Mouse (Mus musculus) MEL (cell line): Measurements from ENCODE around the gene Hist1h2aa. TPM values are rescaled to one million over a fixed set of nuclear protein-coding genes. Genes with fewer than 3 reads are reported as not detected.
A peak's percentile ranks its signal among the peaks of the same experiment; 100 is the strongest.

ENCODE experiments used
- DNase-seq: peaks from one replicate; pipeline ENCODE4 v3.0.0; 2011; ENCODE audit warnings: low read depth, low spot score
- H3K27ac ChIP-seq: 2 replicates; pipeline ENCODE4 v1.5.1; 2012; ENCODE audit warnings: low read depth, mild to moderate bottlenecking, control low read depth, low read length, moderate library complexity; ENCODE audit not compliant: control insufficient read depth
- H3K27me3 ChIP-seq, 2 experiments: fragments of 150-350 bp in 1 of 2; sonication (generic) in 1 of 2; 2 replicates each; pipeline ENCODE4 v1.6.1; 2012; ENCODE audit warnings: low read length in 2 of 2, mild to moderate bottlenecking in 2 of 2, improper control_type of control experiment in 1 of 2, moderate library complexity in 1 of 2; ENCODE audit not compliant: insufficient read depth in 2 of 2, control insufficient read depth in 1 of 2
- H3K36me3 ChIP-seq, 2 experiments: 2 replicates each; pipeline ENCODE4 v1.6.1; 2012 to 2014; ENCODE audit warnings: low read length in 2 of 2, improper control_type of control experiment in 1 of 2, inconsistent platforms in 1 of 2, mild to moderate bottlenecking in 1 of 2; ENCODE audit not compliant: insufficient read depth in 2 of 2, control insufficient read depth in 1 of 2
- H3K4me1 ChIP-seq, 2 experiments: fragments of 150-350 bp in 1 of 2; sonication (generic) in 1 of 2; 2 replicates each; pipeline ENCODE4 v1.6.1; 2012; ENCODE audit warnings: low read length in 2 of 2, improper control_type of control experiment in 1 of 2, mild to moderate bottlenecking in 1 of 2; ENCODE audit not compliant: insufficient read depth in 2 of 2, control insufficient read depth in 1 of 2
- H3K4me3 ChIP-seq, 2 experiments: fragments of 150-350 bp in 1 of 2; sonication (generic) in 1 of 2; 2 replicates each; pipeline ENCODE4 v1.5.1; 2012; ENCODE audit warnings: low read depth in 2 of 2, low read length in 2 of 2, mild to moderate bottlenecking in 2 of 2, moderate library complexity in 2 of 2, control low read depth in 1 of 2, improper control_type of control experiment in 1 of 2; ENCODE audit not compliant: control insufficient read depth in 1 of 2, insufficient read depth in 1 of 2
- H3K79me2 ChIP-seq: 2 replicates; pipeline ENCODE4 v1.6.1; 2012; ENCODE audit warnings: mild to moderate bottlenecking, low read length, moderate library complexity; ENCODE audit not compliant: control insufficient read depth, poor library complexity, insufficient read depth
- H3K9ac ChIP-seq: 2 replicates; pipeline ENCODE4 v1.6.1; 2012; ENCODE audit warnings: low read depth, mild to moderate bottlenecking, control low read depth, low read length, moderate library complexity; ENCODE audit not compliant: control insufficient read depth, poor library complexity, severe bottlenecking
- H3K9me3 ChIP-seq: fragments of 150-350 bp; sonication (generic); replicated peaks from 2 replicates; pipeline ENCODE4 v1.6.1; 2012; ENCODE audit warnings: mild to moderate bottlenecking, low read length, improper control_type of control experiment, moderate library complexity; ENCODE audit not compliant: insufficient read depth
- CHD2 ChIP-seq: IDR thresholded peaks from 2 replicates; pipeline ENCODE4 v1.6.1; 2011; ENCODE audit warnings: low read length, improper control_type of control experiment
- CTCF ChIP-seq, 3 experiments: IDR thresholded peaks in 2 of 3; conservative IDR thresholded peaks in 1 of 3; 2 replicates each; pipeline ENCODE4 v1.5.1; 2011 to 2012; ENCODE audit warnings: low read length in 3 of 3, low read depth in 2 of 3, mild to moderate bottlenecking in 2 of 3, improper control_type of control experiment in 1 of 3, inconsistent platforms in 1 of 3, mixed read lengths in 1 of 3, moderate library complexity in 1 of 3; ENCODE audit not compliant: control insufficient read depth in 1 of 3, insufficient read depth in 1 of 3, poor library complexity in 1 of 3, severe bottlenecking in 1 of 3
- ETS1 ChIP-seq: IDR thresholded peaks from 2 replicates; pipeline ENCODE4 v1.6.1; 2012; ENCODE audit warnings: low read depth, mild to moderate bottlenecking, inconsistent platforms, low read length, improper control_type of control experiment, moderate library complexity
- GABPA ChIP-seq: IDR thresholded peaks from 2 replicates; pipeline ENCODE4 v1.6.1; 2012; ENCODE audit warnings: low read depth, mild to moderate bottlenecking, inconsistent platforms, low read length, improper control_type of control experiment, moderate library complexity
- GATA1 ChIP-seq: IDR thresholded peaks from 2 replicates; pipeline ENCODE4 v1.6.1; 2011; ENCODE audit warnings: low read depth, low read length, improper control_type of control experiment
- HCFC1 ChIP-seq: IDR thresholded peaks from 2 replicates; pipeline ENCODE4 v1.6.1; 2012; ENCODE audit warnings: low read depth, mild to moderate bottlenecking, inconsistent platforms, low read length, improper control_type of control experiment, moderate library complexity
- KAT2A ChIP-seq: conservative IDR thresholded peaks from 2 replicates; pipeline ENCODE4 v1.6.1; 2012; ENCODE audit warnings: low read depth, low read length, improper control_type of control experiment, inconsistent platforms
- MAZ ChIP-seq: IDR thresholded peaks from 2 replicates; pipeline ENCODE4 v1.6.1; 2012; ENCODE audit warnings: low read depth, mild to moderate bottlenecking, inconsistent platforms, low read length, improper control_type of control experiment
- MEF2A ChIP-seq: IDR thresholded peaks from 2 replicates; pipeline ENCODE4 v1.6.1; 2014; ENCODE audit warnings: low read depth, mild to moderate bottlenecking, inconsistent platforms, low read length, improper control_type of control experiment; ENCODE audit not compliant: poor library complexity, insufficient replicate concordance, severe bottlenecking; ENCODE audit errors: extremely low read depth
- MYC ChIP-seq: IDR thresholded peaks from 2 replicates; pipeline ENCODE4 v1.6.1; 2011; ENCODE audit warnings: low read depth, mild to moderate bottlenecking, low read length, improper control_type of control experiment, moderate library complexity
- NELFE ChIP-seq: IDR thresholded peaks from 2 replicates; pipeline ENCODE4 v1.6.1; 2011; ENCODE audit warnings: low read depth, low read length, improper control_type of control experiment
- RAD21 ChIP-seq: IDR thresholded peaks from 2 replicates; pipeline ENCODE4 v1.6.1; 2011; ENCODE audit warnings: mild to moderate bottlenecking, low read depth, low read length, improper control_type of control experiment
- USF2 ChIP-seq, 2 experiments: IDR thresholded peaks; 2 replicates each; pipeline ENCODE4 v1.6.1; 2011 to 2012; ENCODE audit warnings: improper control_type of control experiment in 2 of 2, low read length in 2 of 2, borderline replicate concordance in 1 of 2, inconsistent platforms in 1 of 2, low read depth in 1 of 2, mild to moderate bottlenecking in 1 of 2; ENCODE audit not compliant: insufficient read depth in 1 of 2
- polyA plus RNA-seq, 2 experiments: library from polyadenylated mRNA; stranded (reverse) in 1 of 2; unstranded in 1 of 2; fragments of >175 nt in 1 of 2; fragments of >200 nt in 1 of 2; gene quantifications; 2 replicates each; pipeline versions ENCODE4 v1.2.1 to v1.2.4; 2012; ENCODE audit warnings: low replicate concordance in 2 of 2, low read depth in 1 of 2; ENCODE audit not compliant: insufficient read length in 2 of 2, insufficient read depth in 1 of 2, missing spikeins in 1 of 2
- total RNA-seq: library from RNA; depleted of rRNA; stranded (reverse); fragments of 300-350 nt; gene quantifications from 2 replicates; pipeline ENCODE4 v1.2.3, GENCODE M21; 2012

Gene Hist1h2aa
- total and polyA plus RNA-seq, 3 experiments: 1.6 TPM; not detected in 2

DNA sequence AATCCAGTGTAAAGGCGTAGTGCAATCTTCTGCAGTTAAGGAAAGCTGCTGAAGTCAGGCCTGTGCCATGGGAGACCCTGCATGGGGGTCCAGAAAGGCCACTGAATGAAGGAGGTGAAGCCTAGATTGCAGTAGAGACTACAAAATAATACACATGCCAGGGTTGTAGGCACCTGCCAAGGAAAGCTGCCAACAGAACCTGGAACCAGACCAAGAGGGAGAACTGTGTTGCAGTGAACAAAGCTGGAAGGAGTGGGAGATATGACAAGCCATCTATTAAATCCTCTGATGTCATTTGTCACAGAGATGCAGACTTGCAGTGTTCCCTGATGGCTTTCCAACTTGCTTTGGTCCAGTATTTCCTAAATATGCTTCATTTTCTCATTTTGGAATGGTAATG lies 4.4 kb downstream of the Hist1h2aa start:
- no peak for DNase-seq
- Histone ChIP-seq H3K36me3 (no peaks in the 10 kb centered on the region), H3K9me3 (no peaks in the 10 kb centered on the region), H3K79me2 (no peaks in the 10 kb centered on the region), H3K4me1 (no peaks in the 10 kb centered on the region), H3K27ac (no peak overlapping the region), H3K9ac (no peak overlapping the region), H3K4me3 (no peak overlapping the region), H3K27me3 (peaks cover 2 to 15% of the 10 kb centered on the region in 2 experiments)
- TF ChIP-seq HCFC1 (no peak), CHD2 (no peak), USF2 (IDR thresholded peaks at IDR 0.05; ENCODE audit: borderline replicate concordance in 1 of 2, insufficient read depth in 1 of 2, low read depth in 1 of 2, low read length in 2 of 2) (no peak), ETS1 (no peak), GABPA (no peak), MAZ (no peak), NELFE (no peak), MYC (no peak), KAT2A (no peak)

DNA sequence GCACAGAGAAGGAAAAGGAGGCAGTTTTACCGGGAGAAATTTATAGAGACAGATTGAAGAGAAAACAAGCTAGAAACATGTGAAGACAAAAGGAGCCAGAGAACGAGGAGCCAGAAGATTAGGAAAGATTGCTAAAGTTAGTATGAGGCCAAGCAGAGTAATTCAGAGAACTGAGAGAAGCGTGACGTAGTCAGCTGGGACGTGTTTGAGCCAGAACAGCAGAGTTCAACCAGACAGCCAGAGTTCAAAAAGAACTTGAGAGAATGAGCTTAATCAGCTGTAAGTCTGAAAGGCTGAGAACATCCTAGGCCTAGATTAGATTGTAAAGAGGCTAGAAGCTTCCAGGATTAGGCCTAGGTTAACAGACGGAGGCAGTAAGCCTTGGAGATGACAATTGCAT lies 6.0 kb downstream of the Hist1h2aa start:
- Histone ChIP-seq H3K27ac (no peak overlapping the region), H3K4me1 (no peaks in the 10 kb centered on the region), H3K27me3 (peaks cover 2 to 14% of the 10 kb centered on the region in 2 experiments), H3K4me3 (no peak overlapping the region), H3K9ac (no peak overlapping the region), H3K36me3 (no peaks in the 10 kb centered on the region), H3K9me3 (no peaks in the 10 kb centered on the region), H3K79me2 (no peaks in the 10 kb centered on the region)
- DNase-seq: no peak
- TF ChIP-seq MYC: no peak

DNA sequence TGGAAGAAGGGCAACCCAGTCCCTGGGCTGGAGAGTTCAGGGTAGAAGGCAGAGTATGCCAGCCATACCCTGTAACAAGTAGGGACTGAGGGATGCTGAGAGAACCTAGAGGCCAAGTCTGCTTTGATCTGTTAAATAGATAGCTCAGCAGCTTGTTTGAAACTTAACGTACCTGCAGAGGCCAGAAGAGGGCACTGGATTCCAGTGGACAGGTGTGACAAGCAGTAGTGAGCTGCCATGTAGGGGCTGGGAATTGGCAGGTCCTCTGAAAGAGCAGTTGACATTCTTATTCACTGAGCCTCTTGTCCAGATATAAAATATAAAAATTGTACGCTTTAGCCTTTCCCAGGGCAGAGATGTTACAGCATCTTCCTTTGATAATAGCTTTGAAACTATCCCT lies 8.6 kb downstream of the Hist1h2aa start:
- peak in 1 of 3 experiments; percentile 16; a peak in 1 of 6 replicates for TF ChIP-seq CTCF (IDR thresholded peaks at IDR 0.05 in 2 of 3, conservative IDR thresholded peaks at IDR 0.05 in 1 of 3; ENCODE audit: control insufficient read depth in 1 of 3, insufficient read depth in 1 of 3, low read depth in 2 of 3, low read length in 3 of 3, poor library complexity in 1 of 3, severe bottlenecking in 1 of 3)
- TF ChIP-seq RAD21: peak; percentile 8
- TF ChIP-seq MEF2A: no peak
- TF ChIP-seq GATA1: no peak
- Histone ChIP-seq H3K27me3 (peaks cover 6 to 7% of the 10 kb centered on the region in 2 experiments; a peak in 3 of 4 replicates), H3K4me1 (no peaks in the 10 kb centered on the region), H3K4me3 (no peak overlapping the region), H3K36me3 (no peaks in the 10 kb centered on the region), H3K9me3 (no peaks in the 10 kb centered on the region), H3K27ac (no peak overlapping the region), H3K79me2 (no peaks in the 10 kb centered on the region), H3K9ac (no peak overlapping the region)
- DNase-seq: peak; percentile 5
